Mouse (Mus musculus) ES-Bruce4 (cell line): ENCODE measurements around the gene Arhgef5.

Experiments
- CTCF ChIP-seq: IDR thresholded peaks from one replicate; pipeline ENCODE4 v1.8.1; 2011; ENCODE audit warnings: low read depth, low read length
- POLR2A ChIP-seq: IDR thresholded peaks from one replicate; pipeline ENCODE4 v1.8.1; 2011; ENCODE audit warnings: low read length; ENCODE audit not compliant: insufficient read depth

DNA sequence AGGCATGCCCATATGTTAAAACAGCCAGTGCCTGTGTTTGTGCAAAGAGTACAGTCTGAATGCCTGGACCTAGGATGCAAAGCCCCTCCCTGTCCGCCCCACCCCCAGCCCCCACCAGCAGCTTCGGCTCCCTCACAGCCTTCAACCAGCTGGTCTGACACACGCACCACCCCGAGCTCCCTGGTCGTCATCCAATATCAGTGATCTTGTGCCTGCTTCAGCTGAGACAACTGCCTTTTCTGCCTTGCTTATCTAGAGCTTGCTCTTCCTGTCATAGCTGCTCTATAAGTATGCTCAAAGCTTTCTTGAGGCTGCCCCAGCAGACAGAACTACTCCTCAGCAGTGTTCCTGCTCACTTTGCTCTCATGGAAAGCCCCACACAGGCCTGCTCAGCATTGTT lies 30.5 kb downstream of the Arhgef5 start:
- TF ChIP-seq CTCF, result no peak
- TF ChIP-seq POLR2A, result no peak
